Mouse (Mus musculus) spleen, adult 2 months (tissue): ENCODE results near the gene Gm38431.

Experiments used
- CTCF ChIP-seq: fragments of 200-500 bp; IDR thresholded peaks from 2 replicates; pipeline ENCODE4 v1.5.1; 2011; ENCODE audit warnings: mild to moderate bottlenecking, inconsistent platforms; ENCODE audit not compliant: insufficient read depth, insufficient read length, insufficient replicate concordance; ENCODE audit errors: extremely low read depth
- POLR2A ChIP-seq: fragments of 200-500 bp; IDR thresholded peaks from 2 replicates; pipeline ENCODE4 v1.6.1; 2011; ENCODE audit warnings: low read depth, low read length, inconsistent platforms

GRCm38 (mm10) chr9:21081127-21081526 lies 10.7 kb downstream of the Gm38431 start:
- TF ChIP-seq POLR2A (no peak), CTCF (no peak)
